Mouse (Mus musculus) stomach, postnatal 0 days (tissue): Measurements from ENCODE around the gene Ralgapa1.
"Not testable (repeated sequence)": the region's sequence is repeated elsewhere in the genome, so short reads cannot be mapped to it uniquely, and the experiment has no call there.

Source experiments
- CTCF ChIP-seq: IDR thresholded peaks from 2 replicates; pipeline ENCODE4 v1.5.1; 2016; ENCODE audit warnings: antibody characterized with exemption, low read depth, mild to moderate bottlenecking, moderate library complexity
- EP300 ChIP-seq: optimal IDR thresholded peaks from 2 replicates; pipeline ENCODE3; 2016; ENCODE audit warnings: antibody characterized with exemption

DNA sequence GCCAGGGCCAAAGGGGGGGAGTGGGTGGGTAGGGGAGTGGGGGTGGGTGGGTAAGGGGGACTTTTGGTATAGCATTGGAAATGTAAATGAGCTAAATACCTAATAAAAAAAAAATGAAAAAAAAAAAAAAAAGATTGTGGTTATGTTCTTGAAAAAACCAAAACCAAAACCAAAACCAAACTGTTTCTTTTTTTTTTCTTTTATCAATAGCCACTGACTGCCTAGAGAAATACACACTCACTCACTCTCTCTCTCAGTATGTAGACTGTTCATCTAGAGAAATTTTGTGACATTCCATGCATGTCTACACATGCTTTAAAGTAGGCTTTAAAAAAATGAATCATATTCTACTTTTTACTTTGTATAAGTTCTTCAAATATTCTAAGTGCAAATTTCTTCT lies 157.8 kb downstream of the Ralgapa1 start:
- TF ChIP-seq CTCF, EP300: not testable (repeated sequence)
